Mouse (Mus musculus): Measurements from ENCODE around the gene Rbm6. TPM values are rescaled to one million over a fixed set of nuclear protein-coding genes. Genes with fewer than 3 reads are reported as not detected.

The Rbm6 gene
- total RNA-seq, 2 experiments from 2014 or later: 18.0 to 19.7 TPM

GRCm38 (mm10) chr9:107770374-107771290 is 102.4 kb downstream of the Rbm6 start, which contains the start of gene Rbm5:
TSS of gene Rbm5 (minus strand) at chr9:107770996.
- DNase-seq: peak; percentile 94
- intact Hi-C loops (cut with DNase I; ENCODE audit: low total_unique reads): no loop called here

GRCm38 (mm10) chr9:107770037-107770373 is 103.0 kb downstream of the Rbm6 start:
- DNase-seq: no peak

GRCm38 (mm10) chr9:107769445-107770000 is 103.5 kb downstream of the Rbm6 start:
- intact Hi-C loops (cut with DNase I; ENCODE audit: low total_unique reads): no loop called here
- no peak for DNase-seq

More at GRCm38 (mm10) chr9:107770037-107770373, 103.0 kb downstream of the Rbm6 start:
- intact Hi-C loops (cut with DNase I; ENCODE audit: low total_unique reads): no loop called here

- intact Hi-C loops (cut with DNase I; ENCODE audit: low total_unique reads): no loop called here
- DNase-seq: no peak
These were observed 104.2 kb downstream of the Rbm6 start for GRCm38 (mm10) chr9:107768851-107769250.

- DNase-seq: no peak
- intact Hi-C loops (cut with DNase I; ENCODE audit: low total_unique reads): no loop called here
These were observed 113.4 kb downstream of the Rbm6 start for GRCm38 (mm10) chr9:107759593-107759992.

- intact Hi-C loops (cut with DNase I; ENCODE audit: low total_unique reads): no loop called here
These were observed 122.7 kb downstream of the Rbm6 start for GRCm38 (mm10) chr9:107750378-107750777.

GRCm38 (mm10) chr9:107748063-107748462 is 125.0 kb downstream of the Rbm6 start:
- no peak for DNase-seq
- intact Hi-C loops (cut with DNase I; ENCODE audit: low total_unique reads): no loop called here

More at GRCm38 (mm10) chr9:107750378-107750777, 122.7 kb downstream of the Rbm6 start:
- DNase-seq: no peak

- intact Hi-C loops (cut with DNase I; ENCODE audit: low total_unique reads): no loop called here
- DNase-seq: no peak
These were observed 125.7 kb downstream of the Rbm6 start for GRCm38 (mm10) chr9:107747310-107747709.

- no peak for DNase-seq
- intact Hi-C loops (cut with DNase I; ENCODE audit: low total_unique reads): no loop called here
These were observed 126.4 kb downstream of the Rbm6 start for GRCm38 (mm10) chr9:107746679-107747078.

- intact Hi-C loops (cut with DNase I; ENCODE audit: low total_unique reads): no loop called here
These were observed 129.0 kb downstream of the Rbm6 start for GRCm38 (mm10) chr9:107744061-107744460.

GRCm38 (mm10) chr9:107738841-107739202 is 134.2 kb downstream of the Rbm6 start:
- intact Hi-C loops (cut with DNase I; ENCODE audit: low total_unique reads): no loop called here
- DNase-seq: no peak

More at GRCm38 (mm10) chr9:107744061-107744460, 129.0 kb downstream of the Rbm6 start:
- DNase-seq: no peak

- DNase-seq: peak; percentile 84
- intact Hi-C loops (cut with DNase I; ENCODE audit: low total_unique reads): no loop called here
These were observed 134.8 kb downstream of the Rbm6 start for GRCm38 (mm10) chr9:107738020-107738840.

- intact Hi-C loops (cut with DNase I; ENCODE audit: low total_unique reads): loop anchor here (2.0 kb wide), 1 partner anchor 47 kb away; no protein-coding TSS in a partner anchor
- no peak for DNase-seq
These were observed 136.9 kb downstream of the Rbm6 start for GRCm38 (mm10) chr9:107736185-107736485.

GRCm38 (mm10) chr9:107735356-107736184 is 137.5 kb downstream of the Rbm6 start:
- DNase-seq: no peak
- intact Hi-C loops (cut with DNase I; ENCODE audit: low total_unique reads): loop anchor here (2.0 kb wide), 1 partner anchor 47 kb away; no protein-coding TSS in a partner anchor

GRCm38 (mm10) chr9:107734567-107734971 is 138.5 kb downstream of the Rbm6 start:
- no peak for DNase-seq
- intact Hi-C loops (cut with DNase I; ENCODE audit: low total_unique reads): no loop called here

- intact Hi-C loops (cut with DNase I; ENCODE audit: low total_unique reads): no loop called here
These were observed 143.3 kb downstream of the Rbm6 start for GRCm38 (mm10) chr9:107729709-107730108.

GRCm38 (mm10) chr9:107728919-107729670 is 143.9 kb downstream of the Rbm6 start:
- DNase-seq: no peak
- intact Hi-C loops (cut with DNase I; ENCODE audit: low total_unique reads): no loop called here

More at GRCm38 (mm10) chr9:107729709-107730108, 143.3 kb downstream of the Rbm6 start:
- DNase-seq: no peak

- no peak for DNase-seq
- intact Hi-C loops (cut with DNase I; ENCODE audit: low total_unique reads): no loop called here
These were observed 146.0 kb downstream of the Rbm6 start for GRCm38 (mm10) chr9:107727041-107727440.
